Mouse (Mus musculus) hindbrain, postnatal 0 days (tissue): ENCODE results near the gene Lhx4. TPM values are rescaled to one million over a fixed set of nuclear protein-coding genes. Genes with fewer than 3 reads are reported as not detected.

Experiments used
- ATAC-seq: fragments of 200-750 bp; cut with Nextera tagmentation; 2 replicates; pipeline ENCODE4 v1.8.0; 2017; ENCODE audit warnings: mild to moderate bottlenecking, moderate TSS enrichment, moderate library complexity
- DNase-seq: peaks from one replicate; pipeline ENCODE4 v3.0.0-alpha.2; 2015; ENCODE audit warnings: low spot score
- H3K27ac ChIP-seq: fragments of 300-500 bp; sonication (generic); 2 replicates; pipeline ENCODE4 v1.5.1; 2014; ENCODE audit warnings: mild to moderate bottlenecking
- H3K27me3 ChIP-seq: fragments of 300-500 bp; sonication (generic); 2 replicates; pipeline ENCODE4 v1.6.1; 2014; ENCODE audit warnings: low read length, mixed read lengths; ENCODE audit not compliant: insufficient read depth
- H3K36me3 ChIP-seq: fragments of 300-500 bp; sonication (generic); 2 replicates; pipeline ENCODE4 v1.6.1; 2014; ENCODE audit warnings: low read length, mixed read lengths; ENCODE audit not compliant: insufficient read depth
- H3K4me1 ChIP-seq: fragments of 300-500 bp; sonication (generic); 2 replicates; pipeline ENCODE4 v1.6.1; 2014; ENCODE audit warnings: antibody characterized with exemption, low read length, mixed read lengths; ENCODE audit not compliant: insufficient read depth
- H3K4me2 ChIP-seq: fragments of 300-500 bp; sonication (generic); 2 replicates; pipeline ENCODE4 v1.6.1; 2014; ENCODE audit warnings: low read depth, mild to moderate bottlenecking, low read length, moderate library complexity, mixed read lengths
- H3K4me3 ChIP-seq: fragments of 300-500 bp; sonication (generic); 2 replicates; pipeline ENCODE4 v1.5.1; 2014; ENCODE audit warnings: low read length
- H3K9ac ChIP-seq: fragments of 300-500 bp; sonication (generic); replicated peaks from 2 replicates; pipeline ENCODE4 v1.6.1; 2014; ENCODE audit warnings: mild to moderate bottlenecking, low read length, moderate library complexity, mixed read lengths
- H3K9me3 ChIP-seq: fragments of 300-500 bp; sonication (generic); 2 replicates; pipeline ENCODE4 v1.6.1; 2016; ENCODE audit warnings: low read length, mixed read lengths
- CTCF ChIP-seq: IDR thresholded peaks from 2 replicates; pipeline ENCODE4 v1.5.1; 2016; ENCODE audit warnings: antibody characterized with exemption, control low read depth, low read depth
- WGBS: fragments of 180-500 bp; shearing (Covaris S2); extraction: QIAGEN DNeasy Blood & Tissue Kit; methylation state at CpG from one replicate; pipeline ENCODE4 v1.1.7; 2014; 5-methylcytosine and 5-hydroxymethylcytosine counted together
- polyA plus RNA-seq: library from polyadenylated mRNA; unstranded; fragments of >200 nt; fragmentation: Nextera tagmentation; extraction: Ambion mirVana; gene quantifications from 2 replicates; pipeline ENCODE4 v1.2.1, GENCODE M21; 2015
- total RNA-seq: library from RNA; depleted of rRNA; stranded (reverse); fragments of >200 nt; gene quantifications from 2 replicates; pipeline ENCODE4 v1.2.3, GENCODE M21; 2014; rRNA removed

Lhx4 gene
- total and polyA plus RNA-seq, 2 experiments from 2014 or later, result 1.8 to 4.3 TPM

DNA sequence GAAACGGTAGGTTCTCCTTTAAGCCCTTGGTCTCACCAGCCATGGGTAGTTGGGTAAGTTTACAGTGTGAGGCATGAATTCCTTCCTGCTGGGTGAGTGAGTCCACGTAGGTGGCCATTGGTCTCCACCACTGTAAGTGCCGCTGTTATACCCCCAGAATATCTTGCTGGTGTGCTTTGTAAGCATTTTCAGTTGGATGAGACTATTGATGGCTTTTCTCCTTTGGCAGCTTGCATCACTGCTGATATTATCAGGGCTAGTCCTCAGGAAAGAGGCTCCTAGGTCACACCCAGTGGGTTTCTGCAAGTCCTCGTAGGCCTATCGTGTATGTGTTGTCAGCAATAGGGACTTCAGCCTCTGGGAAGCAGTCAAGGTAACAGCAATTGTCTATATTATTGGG is 87.5 kb downstream of the Lhx4 start:
- no peak for ATAC-seq
- no peak overlapping the region for H3K4me2 ChIP-seq
- TF ChIP-seq CTCF, result no peak
- H3K9ac ChIP-seq, result no peak overlapping the region
- H3K9me3 ChIP-seq, result no peaks in the 10 kb centered on the region
- H3K36me3 ChIP-seq, result no peaks in the 10 kb centered on the region
- no peaks in the 10 kb centered on the region for H3K27me3 ChIP-seq
- no peak for DNase-seq
- H3K27ac ChIP-seq, result no peak overlapping the region
- no peaks in the 10 kb centered on the region for H3K4me1 ChIP-seq
- 84% methylated on average over 5 of the region's 5 CpGs for WGBS
- no peak overlapping the region for H3K4me3 ChIP-seq

DNA sequence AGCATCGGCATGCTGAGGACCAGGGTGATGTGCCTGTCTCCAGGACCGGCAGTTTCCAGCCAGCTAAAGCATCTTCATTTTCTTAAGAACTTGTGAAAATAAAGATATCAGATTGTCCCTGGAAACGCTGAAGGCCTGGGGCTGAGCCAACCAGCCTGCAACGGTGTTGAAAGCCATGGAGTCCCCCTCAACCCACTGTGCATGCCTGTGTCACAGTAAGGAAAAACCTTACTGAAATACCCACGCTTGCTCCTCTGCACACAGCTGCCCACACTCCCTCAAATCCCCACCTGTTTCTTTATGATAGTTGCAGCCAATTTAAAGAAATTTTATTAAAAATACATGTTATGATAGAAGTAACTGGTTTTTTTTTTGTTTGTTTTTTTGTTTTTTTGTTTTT is 95.2 kb downstream of the Lhx4 start:
- TF ChIP-seq CTCF, result no peak
- Histone ChIP-seq H3K9me3 (no peaks in the 10 kb centered on the region), H3K27me3 (no peaks in the 10 kb centered on the region), H3K9ac (no peak overlapping the region), H3K4me3 (no peak overlapping the region), H3K36me3 (no peaks in the 10 kb centered on the region), H3K4me1 (no peaks in the 10 kb centered on the region), H3K4me2 (no peak overlapping the region), H3K27ac (no peak overlapping the region)
- no peak for ATAC-seq
- WGBS, result 58% methylated on average over 5 of the region's 5 CpGs
- no peak for DNase-seq

DNA sequence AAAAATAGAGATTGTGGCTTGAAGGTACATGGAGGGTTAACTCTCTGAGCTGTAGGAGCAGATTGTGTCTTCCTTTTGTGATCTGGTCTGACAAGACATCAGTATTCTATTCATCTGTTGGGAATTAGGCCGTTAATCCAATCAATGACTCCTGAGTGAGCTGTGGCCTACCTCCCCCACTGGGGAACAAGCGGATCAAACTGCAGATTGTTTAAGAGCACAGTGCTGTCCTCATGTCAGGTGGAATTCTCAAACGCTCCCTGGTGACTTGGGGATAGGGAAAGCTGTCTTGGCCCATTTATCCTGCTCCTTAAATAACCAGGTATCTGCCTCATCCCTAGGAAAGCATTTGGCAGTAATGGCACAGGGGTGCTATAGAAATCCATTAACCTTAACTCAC is 96.5 kb downstream of the Lhx4 start:
- Histone ChIP-seq H3K27ac (no peak overlapping the region), H3K27me3 (no peaks in the 10 kb centered on the region), H3K4me1 (no peaks in the 10 kb centered on the region), H3K9me3 (no peaks in the 10 kb centered on the region), H3K4me3 (no peak overlapping the region), H3K4me2 (no peak overlapping the region), H3K9ac (no peak overlapping the region), H3K36me3 (no peaks in the 10 kb centered on the region)
- no peak for TF ChIP-seq CTCF
- DNase-seq (peak; percentile 42), ATAC-seq (no peak)
- 25% methylated on average over 3 of the region's 3 CpGs for WGBS

DNA sequence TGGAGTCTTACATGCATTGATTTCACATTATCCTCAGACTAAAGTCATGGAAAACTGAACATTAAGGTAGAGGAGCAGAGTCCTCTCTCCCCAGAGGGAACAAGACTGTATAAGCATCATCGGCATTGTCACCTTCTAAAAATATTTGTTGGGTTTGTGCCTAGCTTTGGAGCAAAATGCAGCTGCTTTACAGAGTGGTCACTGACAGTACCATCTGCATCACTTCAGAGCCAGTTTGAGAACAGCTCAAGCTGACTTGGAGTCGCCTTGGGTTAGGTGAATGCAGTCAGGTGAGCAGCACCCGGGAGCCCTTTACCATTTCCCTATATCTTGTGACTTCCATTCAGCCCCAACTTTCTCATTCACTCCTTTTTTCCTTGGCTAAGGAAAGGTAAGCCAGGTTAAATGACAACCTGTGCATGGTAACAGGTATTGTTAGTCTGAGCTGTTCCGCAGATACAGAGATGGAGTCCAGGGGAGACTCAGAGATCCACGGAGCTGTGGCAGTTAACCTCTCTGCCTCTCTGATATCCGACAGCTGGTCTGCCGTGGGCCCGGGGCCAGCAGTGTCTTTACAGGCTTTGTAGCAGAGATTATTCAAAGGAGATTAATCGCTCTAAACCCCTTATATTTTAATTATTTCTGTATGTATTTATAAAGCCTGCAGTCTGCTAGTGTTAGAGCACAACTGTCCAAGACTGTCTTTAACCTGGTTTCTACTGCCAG is 101.2 kb downstream of the Lhx4 start:
- ATAC-seq, result no peak
- Histone ChIP-seq H3K9ac (no peak overlapping the region), H3K4me1 (no peaks in the 10 kb centered on the region), H3K4me3 (no peak overlapping the region), H3K27ac (no peak overlapping the region), H3K27me3 (no peaks in the 10 kb centered on the region), H3K9me3 (no peaks in the 10 kb centered on the region), H3K4me2 (no peak overlapping the region), H3K36me3 (no peaks in the 10 kb centered on the region)
- TF ChIP-seq CTCF, result no peak
- DNase-seq, result peak; percentile 39
- 59% methylated on average over 9 of the region's 9 CpGs for WGBS

Other genes starting within 250 kb of the Lhx4 start
- 119 and 142 TPM in 2 replicates for gene Acbd6, start 193.6 kb downstream of the Lhx4 start, total RNA-seq
- 117 and 118 TPM in 2 replicates for gene Acbd6, start 193.6 kb downstream of the Lhx4 start, polyA plus RNA-seq
- gene Qsox1, start 61.2 kb upstream of the Lhx4 start, total RNA-seq, result 37.7 and 42.8 TPM in 2 replicates
- 25.2 and 26.2 TPM in 2 replicates for gene Qsox1, start 61.2 kb upstream of the Lhx4 start, polyA plus RNA-seq
- gene Cep350, start 221.6 kb upstream of the Lhx4 start, total RNA-seq, result 20.1 and 27.9 TPM in 2 replicates
- gene Cep350, start 221.6 kb upstream of the Lhx4 start, polyA plus RNA-seq, result 11.2 and 11.8 TPM in 2 replicates